Mouse (Mus musculus): ENCODE measurements around the gene Cnpy1.

Cnpy1 gene

GRCm38 (mm10) chr5:28165358-28166255 is 80.0 kb downstream of the Cnpy1 start, which contains the start of gene En2:
Gene En2, plus strand, starts transcription at chr5:28165694.
- WGBS: under 1% methylated on average over 112 of the region's 113 CpGs

GRCm38 (mm10) chr5:28163926-28164325 is 81.7 kb downstream of the Cnpy1 start:
- WGBS: 47% methylated on average over 1 of the region's 1 CpGs

GRCm38 (mm10) chr5:28161938-28162402 is 83.6 kb downstream of the Cnpy1 start:
- 3% methylated on average over 24 of the region's 24 CpGs for WGBS

GRCm38 (mm10) chr5:28161383-28161937 is 84.1 kb downstream of the Cnpy1 start:
- WGBS: 8% methylated on average over 20 of the region's 20 CpGs

- WGBS: 20% methylated on average over 8 of the region's 8 CpGs
Measured at GRCm38 (mm10) chr5:28159891-28160470, 85.6 kb downstream of the Cnpy1 start.

GRCm38 (mm10) chr5:28159072-28159458 is 86.5 kb downstream of the Cnpy1 start:
- 5% methylated on average over 15 of the region's 15 CpGs for WGBS

GRCm38 (mm10) chr5:28158308-28159071 is 87.1 kb downstream of the Cnpy1 start:
- WGBS: 2% methylated on average over 31 of the region's 31 CpGs

- 5% methylated on average over 17 of the region's 17 CpGs for WGBS
Measured at GRCm38 (mm10) chr5:28157781-28158180, 87.8 kb downstream of the Cnpy1 start.

- 28% methylated on average over 9 of the region's 9 CpGs for WGBS
Measured at GRCm38 (mm10) chr5:28157044-28157730, 88.4 kb downstream of the Cnpy1 start.
